ENCODE assay signal across 19 mouse cellular contexts in the genomic region with DNA sequence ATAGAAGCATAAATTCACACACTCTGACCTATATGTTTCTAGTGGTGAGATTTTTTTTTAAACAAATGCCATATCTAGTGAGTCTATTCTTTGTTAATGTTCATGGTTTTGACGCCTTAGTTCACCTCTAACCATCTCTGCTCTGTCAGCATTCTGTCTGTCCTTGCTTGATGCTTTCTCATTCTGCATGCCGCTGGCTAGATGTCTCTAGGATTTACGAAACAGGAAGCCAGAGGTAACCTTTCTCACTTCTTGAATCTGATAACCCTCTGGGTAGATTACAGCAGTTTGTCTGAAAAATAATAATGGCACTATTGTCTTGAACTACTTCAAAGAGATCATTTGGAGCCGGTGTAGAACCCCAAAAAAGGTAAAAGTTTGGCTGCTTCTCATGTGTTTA. TPM values are rescaled to one million over a fixed set of nuclear protein-coding genes. Genes with fewer than 3 reads are reported as not detected.
A peak's percentile ranks its signal among the peaks of the same experiment; 100 is the strongest.
DNase-seq lines count a peak whose midpoint lies in the region; ATAC-seq lines count a peak whose summit lies in the region.
"Had no signal": no experiment of that assay in that cellular context is flagged by ENCODE, and none has a peak within 500 bp of the region (broad histone marks: within the 10 kb centered on the region; RNA-seq: fewer than 3 reads in every experiment).

No protein-coding gene starts in this region.

- DNase-seq in limb, embryonic 11.5 days (ENCODE audit: low spot score), result peak; percentile 6
- no peak for DNase-seq in limb, embryonic 10.5 days (ENCODE audit: low spot score)
- peak; percentile 36 for DNase-seq in CD4-positive helper T cell, adult 2 months (ENCODE audit: low read depth, low spot score)
- peak; percentile 31 for DNase-seq in induced T-regulatory cell, adult 2 months (ENCODE audit: low read depth)
- DNase-seq in right cerebral cortex, adult 2 months (ENCODE audit: low spot score in 2 of 2), result no peak
- DNase-seq in layer of hippocampus, postnatal 10 days (ENCODE audit: low spot score in 2 of 2), result no peak
- DNase-seq: adrenal gland, postnatal 14 days; cerebellum, adult 11-12 months; cerebellum, adult 9-11 months; gastrocnemius, postnatal 36 days; heart, adult 18-20 months; heart, postnatal 14 days had no signal

- no peaks in the 10 kb centered on the region for H3K4me1 ChIP-seq in limb, embryonic 11.5 days (ENCODE audit: control insufficient read depth, insufficient read depth, low read length)
- H3K4me1 ChIP-seq in limb, embryonic 10.5 days, result peaks cover 10% of the 10 kb centered on the region

- H3K36me3 ChIP-seq in limb, embryonic 11.5 days (ENCODE audit: control insufficient read depth, insufficient read depth, low read length), result no peaks in the 10 kb centered on the region
- H3K36me3 ChIP-seq in limb, embryonic 10.5 days, result no peaks in the 10 kb centered on the region
- H3K36me3 ChIP-seq: embryonic facial prominence, embryonic 10.5 days; G1E; heart, embryonic 15.5 days; hindbrain, embryonic 13.5 days had no signal

- 92% methylated on average over 4 of the region's 4 CpGs for WGBS in limb, embryonic 11.5 days
- WGBS in limb, embryonic 10.5 days, result 88% methylated on average over 4 of the region's 4 CpGs

- no peak overlapping the region for H3K9ac ChIP-seq in limb, embryonic 11.5 days (ENCODE audit: low read length)
- H3K9ac ChIP-seq: heart, embryonic 15.5 days; hindbrain, embryonic 13.5 days had no signal

- no peaks in the 10 kb centered on the region for H3K9me3 ChIP-seq in limb, embryonic 11.5 days (ENCODE audit: control insufficient read depth, low read length)
- H3K9me3 ChIP-seq in limb, embryonic 10.5 days (replicated peaks), result no peaks in the 10 kb centered on the region
- H3K9me3 ChIP-seq: embryonic facial prominence, embryonic 10.5 days; G1E; heart, embryonic 15.5 days; hindbrain, embryonic 13.5 days had no signal

- no peaks in the 10 kb centered on the region for H3K27me3 ChIP-seq in limb, embryonic 11.5 days (ENCODE audit: control insufficient read depth, insufficient read depth, low read length)
- H3K27me3 ChIP-seq in limb, embryonic 10.5 days (ENCODE audit: low read depth, poor library complexity, severe bottlenecking), result no peaks in the 10 kb centered on the region
- H3K27me3 ChIP-seq: heart, embryonic 15.5 days; hindbrain, embryonic 13.5 days had no signal

- H3K4me3 ChIP-seq in limb, embryonic 11.5 days (ENCODE audit: low read depth, low read length), result no peak overlapping the region
- no peak overlapping the region for H3K4me3 ChIP-seq in limb, embryonic 10.5 days
- H3K4me3 ChIP-seq: heart, embryonic 15.5 days; hindbrain, embryonic 13.5 days had no signal

- no peak overlapping the region for H3K27ac ChIP-seq in limb, embryonic 11.5 days (replicated peaks; ENCODE audit: low read depth, low read length)
- no peak overlapping the region for H3K27ac ChIP-seq in limb, embryonic 10.5 days
- H3K27ac ChIP-seq: embryonic facial prominence, embryonic 10.5 days; heart, embryonic 15.5 days; hindbrain, embryonic 13.5 days had no signal

- no peak for ATAC-seq in limb, embryonic 11.5 days (ENCODE audit: insufficient number of reproducible peaks, low FRiP score, low TSS enrichment, low read depth)
- ATAC-seq: forebrain, embryonic 14.5 days; hindbrain, postnatal 0 days; intestine, embryonic 16.5 days had no signal

- no peak overlapping the region for H3K4me2 ChIP-seq in limb, embryonic 11.5 days (ENCODE audit: low read depth, severe bottlenecking)

RNA-seq across cellular contexts. Expression of gene Rmdn2, which starts 5.0 kb away (rescaled TPM):
- polyA plus RNA-seq in limb, embryonic 11.5 days (2014; fragmentation: Nextera tagmentation; extraction: Ambion mirVana), result 10.1 and 10.8 TPM in 2 replicates
- polyA plus RNA-seq in limb, embryonic 10.5 days (2016; fragmentation: Nextera tagmentation; extraction: Ambion mirVana), result 7.2 and 10.0 TPM in 2 replicates
- 10 to 100 TPM; 10.6 to 12.8 TPM for total RNA-seq in layer of hippocampus, postnatal 10 days (2021)

Comparison
In these comparisons a context has a peak if more than half of its experiments do, and no peak if none do; other contexts are left out.
1. DNase-seq: peak in limb, embryonic 11.5 days (single experiment), CD4-positive helper T cell, adult 2 months (single experiment) and induced T-regulatory cell, adult 2 months (single experiment); none in limb, embryonic 10.5 days (single experiment), right cerebral cortex, adult 2 months (0 of 2) and layer of hippocampus, postnatal 10 days (0 of 2).